Mouse (Mus musculus) olfactory bulb, adult 2 months (tissue): ENCODE measurements around the gene Nrcam. TPM values are rescaled to one million over a fixed set of nuclear protein-coding genes. Genes with fewer than 3 reads are reported as not detected.
A peak's percentile ranks its signal among the peaks of the same experiment; 100 is the strongest.

Source experiments
- H3K27ac ChIP-seq: fragments of 200-500 bp; 2 replicates; pipeline ENCODE4 v1.5.1; 2012; ENCODE audit warnings: low read depth, low read length; ENCODE audit not compliant: insufficient read depth
- H3K4me1 ChIP-seq: fragments of 200-500 bp; 2 replicates; pipeline ENCODE4 v1.6.1; 2012; ENCODE audit warnings: low read length; ENCODE audit not compliant: control insufficient read depth, insufficient read depth
- H3K4me3 ChIP-seq: fragments of 200-500 bp; 2 replicates; pipeline ENCODE4 v1.5.1; 2012; ENCODE audit warnings: mild to moderate bottlenecking, low read depth, low read length, moderate library complexity; ENCODE audit not compliant: insufficient read depth
- CTCF ChIP-seq: fragments of 200-500 bp; IDR thresholded peaks from 2 replicates; pipeline ENCODE4 v1.5.1; 2012; ENCODE audit warnings: low read depth, mild to moderate bottlenecking, low read length, moderate library complexity; ENCODE audit not compliant: insufficient read depth
- POLR2A ChIP-seq: fragments of 200-500 bp; IDR thresholded peaks from 2 replicates; pipeline ENCODE4 v1.6.1; 2012; ENCODE audit warnings: mild to moderate bottlenecking, low read depth, low read length, moderate library complexity; ENCODE audit not compliant: insufficient read depth
- WGBS: fragments of 180-500 bp; shearing (Covaris S2); methylation state at CpG from one replicate; pipeline ENCODE4 v1.1.7; 2018; 5-methylcytosine and 5-hydroxymethylcytosine counted together
- polyA plus RNA-seq: library from polyadenylated mRNA; stranded (reverse); fragments of >200 nt; gene quantifications from 2 replicates; pipeline ENCODE4 v1.2.4, GENCODE M21; 2012; ENCODE audit warnings: low replicate concordance; ENCODE audit not compliant: missing spikeins, insufficient read depth, insufficient read length

Gene Nrcam
- polyA plus RNA-seq, 1 experiment: 445 TPM

DNA sequence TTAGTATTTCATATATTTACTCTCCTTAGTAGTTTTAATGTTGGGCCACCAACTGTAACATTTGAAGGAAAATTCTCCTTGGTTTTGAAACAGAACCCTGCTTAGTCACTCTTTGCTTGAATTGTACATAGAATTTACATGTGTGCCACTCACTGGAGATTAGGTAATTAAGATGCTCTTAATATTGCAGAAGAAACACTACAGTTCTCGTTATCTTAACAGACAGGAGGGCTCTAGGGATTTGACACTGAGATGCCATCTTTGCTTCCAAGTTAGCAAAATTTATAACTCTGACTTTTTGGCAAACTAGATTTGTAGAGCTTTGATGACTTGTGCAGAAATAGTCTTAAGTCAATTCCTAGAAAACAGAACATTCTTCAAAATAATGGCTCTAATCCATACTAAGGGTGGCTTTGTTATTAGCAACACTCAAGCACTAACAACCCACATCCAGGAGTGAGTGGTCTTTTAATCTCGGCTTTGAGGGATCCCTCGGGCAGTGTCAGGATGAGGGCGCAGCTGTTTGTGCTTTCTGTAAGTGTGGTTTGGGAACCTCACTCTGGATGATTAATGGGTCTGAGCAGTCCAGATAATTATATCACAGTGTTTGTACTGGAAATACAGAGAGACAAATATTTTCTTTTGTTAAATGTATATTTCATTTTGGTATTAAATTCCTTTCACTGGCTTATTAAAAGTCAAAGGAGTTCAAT lies 93.6 kb downstream of the Nrcam start:
- H3K4me3 ChIP-seq: no peak overlapping the region
- no peaks in the 10 kb centered on the region for H3K4me1 ChIP-seq
- WGBS: 70% methylated on average over 4 of the region's 4 CpGs
- no peak for TF ChIP-seq POLR2A
- TF ChIP-seq CTCF: no peak
- no peak overlapping the region for H3K27ac ChIP-seq

DNA sequence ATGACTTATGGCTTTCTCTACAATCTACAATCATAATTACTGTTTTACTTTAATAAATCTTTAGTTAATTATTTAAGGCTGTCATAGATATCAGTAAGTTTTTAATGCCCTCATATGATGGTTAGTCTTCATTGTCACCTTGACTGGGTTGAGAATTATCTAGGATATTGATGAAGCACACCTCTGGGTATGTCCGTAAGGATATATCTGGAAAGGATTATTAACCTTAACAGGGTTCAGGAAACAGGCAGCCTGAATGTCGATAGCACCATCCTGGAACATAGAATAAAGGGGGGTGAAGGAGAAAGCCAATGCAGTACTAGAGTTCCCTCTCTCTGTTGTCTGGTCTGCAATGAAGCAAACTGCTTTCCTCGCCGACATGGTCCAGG lies 94.2 kb downstream of the Nrcam start:
- H3K4me1 ChIP-seq: no peaks in the 10 kb centered on the region
- no peak overlapping the region for H3K4me3 ChIP-seq
- no peak for TF ChIP-seq POLR2A
- TF ChIP-seq CTCF: no peak
- WGBS: 91% methylated on average over 4 of the region's 4 CpGs
- no peak overlapping the region for H3K27ac ChIP-seq

DNA sequence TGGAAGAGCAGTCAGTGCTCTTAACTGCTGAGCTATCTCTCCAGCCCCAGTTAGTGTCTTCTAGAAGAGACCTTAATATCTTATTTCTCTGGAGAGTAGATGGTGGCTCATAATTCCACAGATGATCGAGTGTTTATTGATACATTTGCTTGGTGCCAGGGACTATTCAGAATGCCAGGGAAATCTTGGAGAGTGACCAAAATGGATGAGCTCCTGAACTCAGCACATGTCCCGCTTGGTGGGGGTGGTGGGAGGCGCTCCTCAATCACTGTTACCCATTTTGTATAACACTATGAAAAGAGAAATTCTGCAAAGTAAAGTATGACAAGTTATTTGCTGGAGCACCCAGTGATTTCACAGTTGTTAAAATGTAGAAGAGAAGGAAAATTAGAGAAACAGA lies 95.3 kb downstream of the Nrcam start:
- TF ChIP-seq CTCF (no peak), POLR2A (no peak)
- Histone ChIP-seq H3K4me3 (no peak overlapping the region), H3K27ac (no peak overlapping the region), H3K4me1 (no peaks in the 10 kb centered on the region)
- 79% methylated on average over 3 of the region's 3 CpGs for WGBS

DNA sequence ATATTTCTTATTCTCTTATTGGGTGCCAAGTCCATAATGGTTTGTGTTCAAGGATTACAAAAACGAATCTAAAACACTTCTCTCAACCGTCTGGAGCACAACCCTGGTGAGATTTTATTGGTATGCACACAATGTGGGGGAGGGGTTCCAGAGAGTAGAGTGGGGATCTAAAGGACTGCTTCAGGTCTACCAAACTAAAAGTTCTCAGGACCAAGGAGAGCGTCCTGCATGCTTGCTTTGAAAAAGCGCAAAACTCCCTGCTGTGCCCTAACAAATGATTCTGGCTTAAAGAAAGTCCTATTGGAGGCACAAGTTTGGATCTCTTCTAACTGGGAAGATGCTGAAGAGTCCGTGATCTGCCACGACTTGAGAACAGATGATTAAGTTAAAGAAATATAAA lies 96.4 kb downstream of the Nrcam start:
- WGBS: 51% methylated on average over 6 of the region's 6 CpGs
- TF ChIP-seq CTCF: no peak
- TF ChIP-seq POLR2A: no peak

DNA sequence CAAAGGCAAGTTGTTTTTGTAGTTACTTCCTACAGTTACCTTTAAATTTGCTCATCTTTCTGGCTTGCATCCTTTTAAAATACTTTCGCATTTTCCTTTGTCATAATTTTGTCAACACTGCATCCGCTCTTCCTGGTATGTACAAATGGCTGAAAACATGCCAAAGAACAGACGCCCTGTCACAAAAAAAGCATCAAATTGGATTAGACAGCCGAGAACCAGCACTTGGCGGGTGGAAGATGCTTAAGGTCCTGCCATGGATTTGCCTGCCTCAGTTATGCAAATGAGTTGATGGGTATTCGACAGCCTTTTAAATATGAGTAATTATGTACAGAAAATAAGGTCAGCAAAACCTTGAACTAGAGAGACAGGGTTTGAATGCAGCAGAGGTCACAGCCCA lies 101.7 kb downstream of the Nrcam start:
- Histone ChIP-seq H3K4me1 (peaks cover 7% of the 10 kb centered on the region; the same call in 1 of the 2 replicates), H3K4me3 (no peak overlapping the region), H3K27ac (no peak overlapping the region)
- 66% methylated on average over 6 of the region's 6 CpGs for WGBS
- no peak for TF ChIP-seq POLR2A
- no peak for TF ChIP-seq CTCF

More for the DNA sequence above, 96.4 kb downstream of the Nrcam start:
- no peak overlapping the region for H3K4me3 ChIP-seq
- no peaks in the 10 kb centered on the region for H3K4me1 ChIP-seq
- H3K27ac ChIP-seq: no peak overlapping the region

DNA sequence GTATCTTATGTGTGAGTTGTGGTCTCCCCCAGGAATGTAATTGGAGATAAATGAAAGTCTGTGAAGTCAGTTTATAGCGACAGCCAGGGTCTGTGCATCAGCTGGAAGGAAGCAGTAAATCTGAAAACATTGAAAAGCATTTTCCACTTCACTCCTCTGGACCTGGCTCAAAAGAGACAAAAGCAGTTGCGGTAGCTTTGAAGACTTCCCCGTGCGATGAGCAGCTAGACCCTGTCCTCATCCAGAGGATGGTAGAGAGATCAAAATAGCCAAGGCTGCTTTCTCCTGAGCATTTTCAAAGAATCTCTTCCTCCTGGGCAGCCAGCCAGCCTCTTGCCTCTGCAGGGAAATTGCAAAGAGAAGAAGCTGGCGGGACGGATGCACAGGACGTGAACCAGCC lies 102.3 kb downstream of the Nrcam start:
- H3K27ac ChIP-seq: peak overlapping the region; percentile 78
- WGBS: 22% methylated on average over 7 of the region's 7 CpGs
- H3K4me1 ChIP-seq: peaks cover 7% of the 10 kb centered on the region; the same call in 1 of the 2 replicates
- TF ChIP-seq POLR2A (no peak), CTCF (no peak)
- H3K4me3 ChIP-seq: no peak overlapping the region

DNA sequence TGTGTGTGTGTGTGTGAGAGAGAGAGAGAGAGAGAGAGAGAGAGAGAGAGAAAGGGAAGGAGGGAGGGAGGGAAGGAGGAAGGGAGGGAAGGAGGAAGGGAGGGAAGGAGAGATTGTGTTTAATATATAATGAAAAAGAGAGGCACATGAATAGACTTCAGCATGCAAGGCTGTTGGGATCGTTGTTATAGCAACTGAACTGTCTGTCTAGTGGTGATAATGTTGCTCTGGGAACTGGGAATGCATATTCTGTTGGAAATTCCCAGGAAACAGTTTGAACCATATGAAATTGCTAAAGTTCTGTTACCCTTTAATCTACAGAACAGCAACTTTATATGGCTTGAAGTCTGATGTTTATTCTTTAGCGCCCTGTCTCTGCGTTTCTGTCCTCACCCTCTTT lies 104.0 kb downstream of the Nrcam start:
- peaks cover 14% of the 10 kb centered on the region; the same call in 1 of the 2 replicates for H3K4me1 ChIP-seq
- H3K4me3 ChIP-seq: no peak overlapping the region
- TF ChIP-seq CTCF (no peak), POLR2A (no peak)
- WGBS: 65% methylated on average over 3 of the region's 3 CpGs
- H3K27ac ChIP-seq: no peak overlapping the region

- Histone ChIP-seq H3K4me3 (no peak overlapping the region), H3K27ac (peak overlapping the region; percentile 63), H3K4me1 (peaks cover 20% of the 10 kb centered on the region)
- TF ChIP-seq CTCF: no peak
- TF ChIP-seq POLR2A: no peak
- WGBS: 16% methylated on average over 13 of the region's 13 CpGs
Observed at GRCm38 (mm10) chr12:44437046-44437827, 108.6 kb downstream of the Nrcam start.

DNA sequence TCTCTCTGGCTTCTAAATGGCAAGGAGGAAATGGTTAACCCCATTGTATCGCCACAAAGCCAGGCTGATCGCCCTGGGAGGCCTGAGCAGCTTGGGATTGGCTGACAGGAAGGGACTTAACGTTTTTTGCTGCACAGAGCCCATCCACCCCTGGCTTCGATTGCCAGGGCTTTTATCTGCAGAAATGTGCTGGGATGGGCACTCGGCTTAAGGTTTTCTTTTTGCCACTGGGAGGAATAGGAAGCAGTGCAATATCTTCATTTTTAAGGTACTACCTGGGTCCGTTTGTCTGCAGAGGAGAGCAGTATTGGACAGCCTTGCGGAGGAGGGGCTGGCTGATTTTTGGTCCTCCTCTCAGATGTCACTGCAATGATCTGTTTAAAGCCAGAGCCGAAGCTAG lies 110.2 kb downstream of the Nrcam start:
- Histone ChIP-seq H3K4me1 (peaks cover 17% of the 10 kb centered on the region), H3K4me3 (no peak overlapping the region), H3K27ac (peak overlapping the region; percentile 69)
- 18% methylated on average over 8 of the region's 8 CpGs for WGBS
- TF ChIP-seq POLR2A (no peak), CTCF (no peak)
